Mouse (Mus musculus) hindbrain, embryonic 14.5 days (tissue): ENCODE results near the gene Mpv17l. TPM values are rescaled to one million over a fixed set of nuclear protein-coding genes. Genes with fewer than 3 reads are reported as not detected.
"Not testable (repeated sequence)": the region's sequence is repeated elsewhere in the genome, so short reads cannot be mapped to it uniquely, and the experiment has no call there.

Experiments
- ATAC-seq: fragments of 200-750 bp; cut with Nextera tagmentation; 2 replicates; pipeline ENCODE4 v1.8.0; 2017; ENCODE audit warnings: moderate number of reproducible peaks, mild to moderate bottlenecking, moderate TSS enrichment, moderate library complexity; ENCODE audit not compliant: low FRiP score
- DNase-seq: peaks from one replicate; pipeline ENCODE4 v3.0.0-alpha.2; 2015; ENCODE audit warnings: low spot score
- H3K27ac ChIP-seq: fragments of 300-500 bp; sonication (generic); 2 replicates; pipeline ENCODE4 v1.5.1; 2014; ENCODE audit warnings: mild to moderate bottlenecking, moderate library complexity
- H3K27me3 ChIP-seq: fragments of 300-500 bp; sonication (generic); 2 replicates; pipeline ENCODE4 v1.6.1; 2014; ENCODE audit warnings: mild to moderate bottlenecking, low read length, mixed read lengths; ENCODE audit not compliant: control insufficient read depth, insufficient read depth
- H3K36me3 ChIP-seq: fragments of 300-500 bp; sonication (generic); replicated peaks from 2 replicates; pipeline ENCODE4 v1.6.1; 2014; ENCODE audit not compliant: control insufficient read depth, insufficient read depth
- H3K4me1 ChIP-seq: fragments of 300-500 bp; sonication (generic); replicated peaks from 2 replicates; pipeline ENCODE4 v1.6.1; 2014; ENCODE audit warnings: antibody characterized with exemption, low read length, mixed read lengths; ENCODE audit not compliant: control insufficient read depth, insufficient read depth
- H3K4me2 ChIP-seq: fragments of 300-500 bp; sonication (generic); replicated peaks from 2 replicates; pipeline ENCODE4 v1.6.1; 2014; ENCODE audit warnings: mild to moderate bottlenecking, moderate library complexity
- H3K4me3 ChIP-seq: fragments of 300-500 bp; sonication (generic); replicated peaks from 2 replicates; pipeline ENCODE4 v1.5.1; 2014; ENCODE audit warnings: mild to moderate bottlenecking, low read length
- H3K9ac ChIP-seq: fragments of 300-500 bp; sonication (generic); 2 replicates; pipeline ENCODE4 v1.6.1; 2014
- H3K9me3 ChIP-seq: fragments of 300-500 bp; sonication (generic); 2 replicates; pipeline ENCODE4 v1.6.1; 2016; ENCODE audit warnings: low read length; ENCODE audit not compliant: control insufficient read depth
- WGBS: fragments of 180-500 bp; shearing (Covaris S2); extraction: QIAGEN DNeasy Blood & Tissue Kit; methylation state at CpG from one replicate; pipeline ENCODE4 v1.1.7; 2014; 5-methylcytosine and 5-hydroxymethylcytosine counted together
- polyA plus RNA-seq: library from polyadenylated mRNA; unstranded; fragments of >200 nt; fragmentation: Nextera tagmentation; extraction: Ambion mirVana; gene quantifications from 2 replicates; pipeline ENCODE4 v1.2.1, GENCODE M21; 2014

The Mpv17l gene
- polyA plus RNA-seq, 1 experiment from 2014 or later: 34.9 TPM

DNA sequence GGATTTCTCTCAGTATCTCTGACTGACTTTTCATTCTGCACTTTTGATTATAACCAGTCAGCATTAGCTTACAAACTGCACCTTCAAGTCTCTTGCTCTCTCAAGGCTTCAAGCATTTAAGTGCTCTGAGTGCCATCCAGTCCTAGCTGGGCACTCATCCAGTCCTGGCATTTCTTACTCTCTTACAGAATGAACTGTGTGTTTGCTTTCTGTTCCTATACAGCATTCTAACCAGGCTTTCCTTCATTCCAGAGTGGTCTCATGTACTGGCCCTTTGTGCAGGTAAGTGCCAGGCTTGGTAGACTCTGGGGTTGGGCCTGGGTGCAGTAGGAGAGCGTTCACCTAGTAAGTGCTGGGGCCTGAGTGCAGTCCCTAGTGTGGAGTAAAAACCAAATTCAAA is 43.3 kb downstream of the Mpv17l start:
- Histone ChIP-seq H3K27me3 (peaks cover 8% of the 10 kb centered on the region; the same call in 1 of the 2 replicates), H3K4me3 (no peak overlapping the region), H3K27ac (no peak overlapping the region), H3K9me3 (no peaks in the 10 kb centered on the region), H3K9ac (no peak overlapping the region), H3K4me2 (no peak overlapping the region), H3K36me3 (no peaks in the 10 kb centered on the region), H3K4me1 (peaks cover 4% of the 10 kb centered on the region; the same call in 1 of the 2 replicates)
- DNase-seq: no peak
- no peak for ATAC-seq
- WGBS: 94% methylated on average over 1 of the region's 1 CpGs

DNA sequence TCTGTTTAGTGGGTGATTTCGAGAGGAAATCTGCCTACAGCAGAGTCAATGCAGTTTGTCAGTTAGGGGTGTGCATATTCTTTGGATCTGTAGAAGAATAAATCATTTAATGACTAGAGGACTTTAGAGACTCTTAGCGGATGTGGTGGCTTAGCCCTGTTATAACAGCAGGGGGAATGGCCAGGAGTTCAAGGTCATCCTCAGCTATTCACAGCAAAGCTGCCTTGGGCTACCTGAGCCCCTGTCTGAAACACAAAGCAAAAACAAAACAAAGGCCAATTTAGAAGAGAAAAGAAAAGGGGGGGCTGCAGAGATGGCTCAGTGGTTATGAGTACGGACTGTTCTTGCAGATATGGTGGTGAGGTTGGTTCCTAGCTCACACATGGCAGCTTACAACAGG is 48.3 kb downstream of the Mpv17l start:
- ATAC-seq (no peak), DNase-seq (no peak)
- Histone ChIP-seq H3K4me1 (no peaks in the 10 kb centered on the region), H3K9ac (no peak overlapping the region), H3K4me3 (no peak overlapping the region), H3K4me2 (no peak overlapping the region), H3K27ac (no peak overlapping the region), H3K36me3 (no peaks in the 10 kb centered on the region), H3K9me3 (no peaks in the 10 kb centered on the region), H3K27me3 (no peaks in the 10 kb centered on the region)
- WGBS: 76% methylated on average over 3 of the region's 3 CpGs

DNA sequence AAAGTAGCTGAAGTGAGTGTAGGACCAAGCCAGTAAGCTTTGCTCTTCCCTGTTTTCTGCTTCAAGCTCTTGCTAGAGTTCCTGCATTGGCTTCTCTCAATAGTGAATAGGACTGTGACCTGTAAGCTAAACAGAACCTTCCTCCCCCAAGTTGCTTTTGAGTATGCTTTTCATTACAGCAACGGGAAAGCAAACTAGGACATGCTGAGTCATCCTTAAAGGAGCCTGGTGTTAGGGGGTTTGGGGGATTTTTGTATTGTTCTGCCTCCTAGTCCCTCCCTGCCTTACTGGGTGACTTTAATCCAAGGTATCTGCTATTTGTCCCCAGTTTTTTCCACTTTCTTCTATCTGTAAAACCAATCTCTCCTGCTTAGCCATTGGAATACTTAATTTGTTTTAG is 59.1 kb downstream of the Mpv17l start:
- ATAC-seq: no peak
- no peak overlapping the region for H3K9ac ChIP-seq
- H3K27ac ChIP-seq: no peak overlapping the region
- H3K36me3 ChIP-seq: no peaks in the 10 kb centered on the region
- no peaks in the 10 kb centered on the region for H3K4me1 ChIP-seq
- no peaks in the 10 kb centered on the region for H3K27me3 ChIP-seq
- WGBS: 44% methylated on average over 1 of the region's 1 CpGs
- no peaks in the 10 kb centered on the region for H3K9me3 ChIP-seq
- no peak for DNase-seq
- H3K4me3 ChIP-seq: no peak overlapping the region
- H3K4me2 ChIP-seq: no peak overlapping the region

DNA sequence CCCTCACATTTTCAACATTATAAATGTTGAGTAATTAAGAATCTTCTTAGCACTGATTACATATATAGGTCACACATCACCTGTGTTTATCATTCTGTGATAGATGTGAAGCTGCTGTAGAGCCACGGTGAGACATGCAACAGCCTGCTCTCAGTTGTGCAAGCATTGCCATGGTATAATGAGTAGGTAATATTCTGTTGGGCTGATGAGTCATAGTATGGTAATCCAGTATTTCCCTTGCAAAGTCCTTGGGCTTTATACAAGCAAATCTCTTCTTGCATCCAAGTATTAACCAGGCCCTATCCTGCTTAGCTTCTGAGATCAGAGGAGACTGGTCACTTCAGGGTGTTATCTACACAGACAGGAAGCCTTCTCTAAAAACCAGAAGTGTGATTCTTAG is 66.1 kb downstream of the Mpv17l start:
- Histone ChIP-seq H3K9ac (no peak overlapping the region), H3K4me3 (no peak overlapping the region), H3K4me1 (no peaks in the 10 kb centered on the region), H3K36me3 (no peaks in the 10 kb centered on the region), H3K27me3 (no peaks in the 10 kb centered on the region), H3K9me3 (no peaks in the 10 kb centered on the region), H3K27ac (no peak overlapping the region), H3K4me2 (no peak overlapping the region)
- DNase-seq (no peak), ATAC-seq (no peak)
- 97% methylated on average over 1 of the region's 1 CpGs for WGBS

DNA sequence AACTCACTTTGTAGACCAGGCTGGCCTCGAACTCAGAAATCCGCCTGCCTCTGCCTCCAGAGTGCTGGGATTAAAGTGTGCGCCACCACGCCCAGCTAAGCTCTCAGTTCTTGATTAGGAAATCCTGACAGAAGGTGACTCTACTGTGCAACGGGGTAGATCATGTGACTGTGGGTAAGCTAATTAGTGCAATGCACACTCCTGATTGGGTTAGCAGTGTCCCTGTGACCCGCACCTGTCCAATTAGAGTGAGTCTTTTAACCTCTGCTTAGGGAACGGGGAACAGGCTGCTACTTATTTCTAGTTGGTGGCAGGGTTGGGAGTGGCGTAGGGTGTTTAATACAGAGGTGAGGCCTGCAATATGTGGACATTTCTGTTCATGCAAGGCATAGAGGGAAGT is 69.1 kb downstream of the Mpv17l start:
- no peaks in the 10 kb centered on the region for H3K36me3 ChIP-seq
- WGBS: 98% methylated on average over 8 of the region's 8 CpGs
- H3K9ac ChIP-seq: no peak overlapping the region
- no peaks in the 10 kb centered on the region for H3K4me1 ChIP-seq
- H3K27ac ChIP-seq: no peak overlapping the region
- H3K27me3 ChIP-seq: no peaks in the 10 kb centered on the region
- ATAC-seq (no peak), DNase-seq (no peak)
- H3K4me3 ChIP-seq: no peak overlapping the region
- H3K4me2 ChIP-seq: no peak overlapping the region
- no peaks in the 10 kb centered on the region for H3K9me3 ChIP-seq

DNA sequence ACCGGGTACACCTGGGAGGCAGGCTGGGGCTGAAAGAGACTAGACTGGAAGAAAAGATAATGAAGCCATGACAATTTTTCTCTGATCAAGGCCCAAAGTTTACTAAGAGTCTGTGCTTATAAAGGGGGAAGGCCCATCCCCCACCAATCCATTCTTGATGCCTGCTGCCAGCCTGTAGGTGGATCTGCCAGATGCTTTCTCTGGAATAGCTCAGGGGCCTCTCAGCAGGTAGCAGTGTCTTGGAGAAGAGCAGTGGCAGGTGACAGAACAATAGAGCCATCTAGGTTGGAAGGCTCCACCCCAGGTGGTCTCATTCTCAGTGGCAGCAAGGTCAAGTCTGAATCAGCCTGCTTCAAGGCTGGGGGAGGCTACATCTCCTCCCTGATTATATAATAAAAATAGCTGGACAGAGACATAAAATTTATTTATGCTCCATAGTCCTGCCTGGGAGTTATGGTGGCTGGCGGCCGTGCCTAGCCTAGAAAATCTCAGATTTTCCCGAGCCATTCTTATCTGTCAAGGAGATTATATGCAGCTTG is 73.5 kb downstream of the Mpv17l start:
- H3K9me3 ChIP-seq, DNase-seq, H3K4me3 ChIP-seq, H3K27ac ChIP-seq, H3K36me3 ChIP-seq, H3K4me1 ChIP-seq, H3K9ac ChIP-seq, H3K4me2 ChIP-seq, H3K27me3 ChIP-seq, ATAC-seq: not testable (repeated sequence)
- 68% methylated on average over 4 of the region's 4 CpGs for WGBS

DNA sequence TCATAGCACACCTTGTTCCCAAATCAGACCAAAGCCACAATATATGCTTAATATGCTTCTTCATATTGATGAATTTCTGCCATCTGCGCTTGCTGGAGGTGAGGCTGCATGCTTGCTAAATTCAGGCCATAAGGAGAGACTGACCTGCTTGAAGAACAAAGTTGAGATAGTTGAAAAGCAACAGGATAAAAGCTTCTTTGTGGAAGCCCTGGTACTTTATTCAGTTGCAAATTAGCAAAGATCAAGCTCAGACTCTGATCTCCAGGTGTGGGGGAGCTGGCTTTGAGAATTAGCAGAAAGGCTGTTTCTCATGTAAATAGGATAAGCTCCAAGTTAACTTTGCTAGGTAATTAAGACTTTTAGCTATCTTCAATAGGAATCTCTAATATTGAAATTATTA is 74.1 kb downstream of the Mpv17l start:
- ATAC-seq, H3K4me3 ChIP-seq, H3K27ac ChIP-seq, H3K36me3 ChIP-seq, H3K4me1 ChIP-seq, H3K9me3 ChIP-seq, H3K27me3 ChIP-seq, DNase-seq, H3K4me2 ChIP-seq, H3K9ac ChIP-seq: not testable (repeated sequence)
- 48% methylated on average over 1 of the region's 1 CpGs for WGBS

DNA sequence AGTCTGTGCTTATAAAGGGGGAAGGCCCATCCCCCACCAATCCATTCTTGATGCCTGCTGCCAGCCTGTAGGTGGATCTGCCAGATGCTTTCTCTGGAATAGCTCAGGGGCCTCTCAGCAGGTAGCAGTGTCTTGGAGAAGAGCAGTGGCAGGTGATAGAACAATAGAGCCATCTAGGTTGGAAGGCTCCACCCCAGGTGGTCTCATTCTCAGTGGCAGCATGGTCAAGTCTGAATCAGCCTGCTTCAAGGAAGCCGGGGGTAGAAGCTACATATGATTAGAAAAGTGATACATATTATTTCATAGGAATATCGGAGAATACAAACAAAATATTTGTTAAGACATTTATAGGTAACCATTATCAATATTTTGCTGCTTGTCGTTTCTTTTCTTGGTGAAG is 78.8 kb downstream of the Mpv17l start:
- WGBS: 74% methylated on average over 3 of the region's 3 CpGs
- not testable (repeated sequence) for ATAC-seq

DNA sequence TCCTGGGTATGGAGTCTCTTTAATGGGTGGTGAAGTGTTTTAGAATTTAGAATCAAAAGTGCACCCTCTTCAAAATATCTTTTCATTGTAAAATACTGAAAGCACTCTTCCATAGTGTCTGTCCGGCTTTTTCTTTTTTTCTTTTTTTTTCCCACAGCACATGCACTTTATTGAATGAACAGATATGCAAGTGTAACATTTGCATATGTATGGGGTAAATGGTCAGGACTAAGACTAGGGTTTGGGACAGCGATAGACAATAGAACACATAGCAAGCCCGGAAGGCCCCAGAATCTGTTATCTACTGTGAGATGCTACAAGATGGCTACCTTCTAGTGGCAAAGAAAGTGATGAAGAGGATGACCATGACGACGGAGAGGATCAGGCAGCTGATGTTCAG is 80.2 kb downstream of the Mpv17l start:
- no peak overlapping the region for H3K4me2 ChIP-seq
- 74% methylated on average over 5 of the region's 5 CpGs for WGBS
- DNase-seq: no peak

More for the DNA sequence above, 78.8 kb downstream of the Mpv17l start:
- not testable (repeated sequence) for DNase-seq, H3K4me1 ChIP-seq, H3K9me3 ChIP-seq, H3K27ac ChIP-seq, H3K4me3 ChIP-seq, H3K9ac ChIP-seq, H3K4me2 ChIP-seq, H3K27me3 ChIP-seq, H3K36me3 ChIP-seq

DNA sequence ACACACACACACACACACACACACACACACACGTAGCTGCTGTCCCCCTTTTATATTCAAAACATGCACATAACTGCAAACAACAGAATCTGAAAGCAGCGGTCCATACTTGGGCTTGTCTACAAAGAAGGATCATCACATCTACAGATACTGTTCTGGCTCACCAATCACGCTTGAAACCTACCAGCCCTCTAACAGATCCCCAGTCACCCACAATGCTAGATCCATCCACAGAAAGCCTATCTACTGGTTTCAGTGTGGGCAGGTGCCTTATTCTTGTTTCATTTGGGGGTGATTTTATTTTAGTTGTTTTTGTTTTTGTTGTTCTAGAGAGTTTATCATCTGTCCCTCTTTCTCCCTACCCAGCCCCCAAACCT is 83.2 kb downstream of the Mpv17l start:
- peak; percentile 55 for DNase-seq
- ATAC-seq: peak; percentile 64
- Histone ChIP-seq H3K9ac (peak overlapping the region; percentile 73), H3K36me3 (no peaks in the 10 kb centered on the region), H3K4me1 (peaks cover 13% of the 10 kb centered on the region), H3K9me3 (no peaks in the 10 kb centered on the region), H3K27ac (peak overlapping the region; percentile 90), H3K4me2 (peak overlapping the region; percentile 73), H3K4me3 (peak overlapping the region; percentile 57), H3K27me3 (no peaks in the 10 kb centered on the region)
- 36% methylated on average over 3 of the region's 3 CpGs for WGBS

More for the DNA sequence above, 80.2 kb downstream of the Mpv17l start:
- Histone ChIP-seq H3K27me3 (no peaks in the 10 kb centered on the region), H3K27ac (no peak overlapping the region), H3K9me3 (no peaks in the 10 kb centered on the region), H3K9ac (no peak overlapping the region), H3K4me1 (peaks cover 2% of the 10 kb centered on the region), H3K4me3 (no peak overlapping the region), H3K36me3 (no peaks in the 10 kb centered on the region)
- no peak for ATAC-seq
